Mouse (Mus musculus) intestine, postnatal 0 days (tissue): ENCODE data around the gene Plekhg5. TPM values are rescaled to one million over a fixed set of nuclear protein-coding genes. Genes with fewer than 3 reads are reported as not detected.

Experiments
- ATAC-seq: fragments of 200-750 bp; cut with Nextera tagmentation; 2 replicates; pipeline ENCODE4 v1.8.0; 2017; ENCODE audit warnings: mild to moderate bottlenecking, moderate TSS enrichment, moderate library complexity
- H3K27ac ChIP-seq: fragments of 300-500 bp; sonication (generic); 2 replicates; pipeline ENCODE4 v1.5.1; 2014; ENCODE audit warnings: mild to moderate bottlenecking, low read depth, low read length, moderate library complexity
- H3K27me3 ChIP-seq: fragments of 300-500 bp; sonication (generic); replicated peaks from 2 replicates; pipeline ENCODE4 v1.6.1; 2014; ENCODE audit warnings: low read length, mixed read lengths; ENCODE audit not compliant: control insufficient read depth, insufficient read depth
- H3K36me3 ChIP-seq: fragments of 300-500 bp; sonication (generic); 2 replicates; pipeline ENCODE4 v1.6.1; 2014; ENCODE audit warnings: mild to moderate bottlenecking, moderate library complexity; ENCODE audit not compliant: control insufficient read depth, insufficient read depth
- H3K4me1 ChIP-seq: fragments of 300-500 bp; sonication (generic); replicated peaks from 2 replicates; pipeline ENCODE4 v1.6.1; 2014; ENCODE audit warnings: antibody characterized with exemption, low read length, mixed read lengths; ENCODE audit not compliant: control insufficient read depth, insufficient read depth
- H3K4me2 ChIP-seq: fragments of 300-500 bp; sonication (generic); replicated peaks from 2 replicates; pipeline ENCODE4 v1.6.1; 2014; ENCODE audit warnings: low read depth, mild to moderate bottlenecking, moderate library complexity
- H3K4me3 ChIP-seq: fragments of 300-500 bp; sonication (generic); 2 replicates; pipeline ENCODE4 v1.5.1; 2014; ENCODE audit warnings: low read depth, low read length
- H3K9ac ChIP-seq: fragments of 300-500 bp; sonication (generic); 2 replicates; pipeline ENCODE4 v1.6.1; 2014; ENCODE audit warnings: mild to moderate bottlenecking, low read depth, low read length
- H3K9me3 ChIP-seq: fragments of 300-500 bp; sonication (generic); 2 replicates; pipeline ENCODE4 v1.6.1; 2016; ENCODE audit warnings: mixed run types; ENCODE audit not compliant: control insufficient read depth
- CTCF ChIP-seq: sonication (generic); IDR thresholded peaks from 2 replicates; pipeline ENCODE4 v1.5.1; 2016; ENCODE audit warnings: low read depth, mild to moderate bottlenecking, control low read depth, antibody characterized with exemption, moderate library complexity
- WGBS: fragments of 180-500 bp; shearing (Covaris S2); extraction: QIAGEN DNeasy Blood & Tissue Kit; methylation state at CpG from one replicate; pipeline ENCODE4 v1.1.7; 2014; 5-methylcytosine and 5-hydroxymethylcytosine counted together
- polyA plus RNA-seq: library from polyadenylated mRNA; unstranded; fragments of >200 nt; fragmentation: Nextera tagmentation; extraction: Ambion mirVana; gene quantifications from 2 replicates; pipeline ENCODE4 v1.2.1, GENCODE M21; 2015

Plekhg5 gene
- polyA plus RNA-seq, 1 experiment from 2014 or later: 14.0 TPM

- H3K36me3 ChIP-seq: peaks cover 3% of the 10 kb centered on the region; the same call in 1 of the 2 replicates
- no peak overlapping the region for H3K9ac ChIP-seq
- H3K27ac ChIP-seq: no peak overlapping the region
- no peak overlapping the region for H3K4me3 ChIP-seq
- 0 out of 2 replicates have a peak overlapping the region, but pooled peaks have one; percentile 17 for H3K4me2 ChIP-seq
- peaks cover under 1% of the 10 kb centered on the region; the same call in 1 of the 2 replicates for H3K4me1 ChIP-seq
- TF ChIP-seq CTCF: no peak
- WGBS: 47% methylated on average over 8 of the region's 8 CpGs
- no peaks in the 10 kb centered on the region for H3K9me3 ChIP-seq
- H3K27me3 ChIP-seq: no peaks in the 10 kb centered on the region
- no peak for ATAC-seq
Measured at GRCm38 (mm10) chr4:152092751-152093293, 20.5 kb downstream of the Plekhg5 start.

- H3K9me3 ChIP-seq: no peaks in the 10 kb centered on the region
- H3K9ac ChIP-seq: no peak overlapping the region
- H3K27me3 ChIP-seq: no peaks in the 10 kb centered on the region
- no peak overlapping the region for H3K27ac ChIP-seq
- no peak overlapping the region for H3K4me3 ChIP-seq
- peaks cover 3% of the 10 kb centered on the region; the same call in 1 of the 2 replicates for H3K36me3 ChIP-seq
- 94% methylated on average over 12 of the region's 12 CpGs for WGBS
- no peaks in the 10 kb centered on the region; the same call in 1 of the 2 replicates for H3K4me1 ChIP-seq
- H3K4me2 ChIP-seq: no peak overlapping the region
- no peak for ATAC-seq
- TF ChIP-seq CTCF: no peak
Measured at GRCm38 (mm10) chr4:152094233-152094632, 21.9 kb downstream of the Plekhg5 start.

GRCm38 (mm10) chr4:152095937-152096910 lies 23.9 kb downstream of the Plekhg5 start:
- WGBS: 33% methylated on average over 27 of the region's 27 CpGs
- peak; percentile 41; the same call in 1 of the 2 replicates for ATAC-seq
- Histone ChIP-seq H3K27me3 (no peaks in the 10 kb centered on the region), H3K4me2 (peak overlapping the region; percentile 27), H3K4me1 (no peaks in the 10 kb centered on the region; the same call in 1 of the 2 replicates), H3K36me3 (peaks cover 3% of the 10 kb centered on the region; the same call in 1 of the 2 replicates), H3K4me3 (peak overlapping the region; percentile 17), H3K9ac (0 out of 2 replicates have a peak overlapping the region, but pooled peaks have one; percentile 11), H3K9me3 (no peaks in the 10 kb centered on the region), H3K27ac (peak overlapping the region; percentile 60; the same call in 1 of the 2 replicates)
- TF ChIP-seq CTCF: peak; percentile 92

- WGBS: 59% methylated on average over 6 of the region's 6 CpGs
Measured at GRCm38 (mm10) chr4:152096927-152097326, 24.6 kb downstream of the Plekhg5 start.

GRCm38 (mm10) chr4:152097911-152098799 lies 25.9 kb downstream of the Plekhg5 start:
- H3K27me3 ChIP-seq: no peaks in the 10 kb centered on the region
- TF ChIP-seq CTCF: no peak
- H3K9ac ChIP-seq: no peak overlapping the region
- H3K4me3 ChIP-seq: no peak overlapping the region
- WGBS: 50% methylated on average over 10 of the region's 11 CpGs
- no peaks in the 10 kb centered on the region for H3K4me1 ChIP-seq
- H3K9me3 ChIP-seq: no peaks in the 10 kb centered on the region
- no peak for ATAC-seq
- peak overlapping the region; percentile 27; the same call in 1 of the 2 replicates for H3K4me2 ChIP-seq
- H3K36me3 ChIP-seq: peaks cover 18% of the 10 kb centered on the region
- no peak overlapping the region for H3K27ac ChIP-seq

More at GRCm38 (mm10) chr4:152096927-152097326, 24.6 kb downstream of the Plekhg5 start:
- Histone ChIP-seq H3K4me2 (peak overlapping the region; percentile 27), H3K36me3 (peaks cover 6% of the 10 kb centered on the region), H3K4me3 (peak overlapping the region; percentile 17), H3K27ac (peak overlapping the region; percentile 60; the same call in 1 of the 2 replicates), H3K9ac (0 out of 2 replicates have a peak overlapping the region, but pooled peaks have one; percentile 11), H3K27me3 (no peaks in the 10 kb centered on the region), H3K4me1 (no peaks in the 10 kb centered on the region; the same call in 1 of the 2 replicates), H3K9me3 (no peaks in the 10 kb centered on the region)
- TF ChIP-seq CTCF: no peak
- ATAC-seq: no peak
